Mouse (Mus musculus): ENCODE data around the gene Sfmbt2. TPM values are rescaled to one million over a fixed set of nuclear protein-coding genes. Genes with fewer than 3 reads are reported as not detected.
A peak's percentile ranks its signal among the peaks of the same experiment; 100 is the strongest.

Sfmbt2 gene
- polyA plus RNA-seq, 1 experiment from 2014 or later: 3.7 TPM

GRCm38 (mm10) chr2:10350266-10350810 is 20.0 kb upstream of the Sfmbt2 start:
- H3K27ac ChIP-seq (replicated peaks): no peak overlapping the region
- H3K4me3 ChIP-seq (replicated peaks): no peak overlapping the region
- H3K4me1 ChIP-seq: no peaks in the 10 kb centered on the region
- no peaks in the 10 kb centered on the region for H3K9me3 ChIP-seq (replicated peaks)
- WGBS: 21% methylated on average over 4 of the region's 4 CpGs
- no peaks in the 10 kb centered on the region for H3K27me3 ChIP-seq
- no peaks in the 10 kb centered on the region for H3K36me3 ChIP-seq
- no peak overlapping the region for H3K4me2 ChIP-seq (replicated peaks)
- H3K9ac ChIP-seq: no peak overlapping the region
- no peak for ATAC-seq (ENCODE audit: insufficient number of reproducible peaks, low FRiP score, low TSS enrichment, low read depth)

GRCm38 (mm10) chr2:10351125-10351524 is 19.2 kb upstream of the Sfmbt2 start:
- H3K27me3 ChIP-seq: no peaks in the 10 kb centered on the region
- no peaks in the 10 kb centered on the region for H3K9me3 ChIP-seq (replicated peaks)
- no peak overlapping the region for H3K4me3 ChIP-seq (replicated peaks)
- no peak overlapping the region for H3K9ac ChIP-seq
- no peaks in the 10 kb centered on the region for H3K36me3 ChIP-seq
- H3K4me2 ChIP-seq (replicated peaks): no peak overlapping the region
- H3K4me1 ChIP-seq: no peaks in the 10 kb centered on the region
- no peak overlapping the region for H3K27ac ChIP-seq (replicated peaks)
- ATAC-seq (ENCODE audit: insufficient number of reproducible peaks, low FRiP score, low TSS enrichment, low read depth): no peak
- WGBS: 63% methylated on average over 1 of the region's 1 CpGs

GRCm38 (mm10) chr2:10352887-10353286 is 17.4 kb upstream of the Sfmbt2 start:
- no peak overlapping the region for H3K9ac ChIP-seq
- no peaks in the 10 kb centered on the region; the same call in 1 of the 2 replicates for H3K27me3 ChIP-seq
- no peak overlapping the region for H3K4me2 ChIP-seq (replicated peaks)
- ATAC-seq (ENCODE audit: insufficient number of reproducible peaks, low FRiP score, low TSS enrichment, low read depth): no peak
- no peaks in the 10 kb centered on the region for H3K9me3 ChIP-seq (replicated peaks)
- H3K4me1 ChIP-seq: no peaks in the 10 kb centered on the region
- 68% methylated on average over 3 of the region's 3 CpGs for WGBS
- no peak overlapping the region for H3K27ac ChIP-seq (replicated peaks)
- H3K36me3 ChIP-seq: no peaks in the 10 kb centered on the region
- H3K4me3 ChIP-seq (replicated peaks): no peak overlapping the region

- no peak overlapping the region for H3K27ac ChIP-seq (replicated peaks)
- H3K4me2 ChIP-seq (replicated peaks): no peak overlapping the region
- 53% methylated on average over 4 of the region's 4 CpGs for WGBS
Observed at GRCm38 (mm10) chr2:10353889-10354288, 16.4 kb upstream of the Sfmbt2 start.

GRCm38 (mm10) chr2:10359861-10360260 is 10.4 kb upstream of the Sfmbt2 start:
- Histone ChIP-seq H3K27me3 (no peaks in the 10 kb centered on the region; the same call in 1 of the 2 replicates), H3K9me3 (replicated peaks) (no peaks in the 10 kb centered on the region)
- WGBS: 74% methylated on average over 2 of the region's 2 CpGs

More at GRCm38 (mm10) chr2:10353889-10354288, 16.4 kb upstream of the Sfmbt2 start:
- Histone ChIP-seq H3K4me3 (replicated peaks) (no peak overlapping the region), H3K9me3 (replicated peaks) (no peaks in the 10 kb centered on the region), H3K36me3 (no peaks in the 10 kb centered on the region), H3K27me3 (no peaks in the 10 kb centered on the region; the same call in 1 of the 2 replicates), H3K4me1 (no peaks in the 10 kb centered on the region), H3K9ac (no peak overlapping the region)
- ATAC-seq (ENCODE audit: insufficient number of reproducible peaks, low FRiP score, low TSS enrichment, low read depth): no peak

GRCm38 (mm10) chr2:10365081-10365480 is 5.2 kb upstream of the Sfmbt2 start:
- H3K4me2 ChIP-seq (replicated peaks): no peak overlapping the region
- no peak overlapping the region for H3K27ac ChIP-seq (replicated peaks)
- H3K27me3 ChIP-seq: peaks cover 28% of the 10 kb centered on the region
- no peaks in the 10 kb centered on the region for H3K36me3 ChIP-seq
- H3K9ac ChIP-seq: no peak overlapping the region
- no peak overlapping the region for H3K4me3 ChIP-seq (replicated peaks)
- whole genome bisulfite sequencing: 92% methylated on average over 6 of the region's 6 CpGs
- H3K9me3 ChIP-seq (replicated peaks): no peaks in the 10 kb centered on the region
- no peaks in the 10 kb centered on the region for H3K4me1 ChIP-seq
- no peak for ATAC-seq (ENCODE audit: insufficient number of reproducible peaks, low FRiP score, low TSS enrichment, low read depth)

More at GRCm38 (mm10) chr2:10359861-10360260, 10.4 kb upstream of the Sfmbt2 start:
- H3K4me1 ChIP-seq: no peaks in the 10 kb centered on the region
- no peak overlapping the region for H3K9ac ChIP-seq
- no peaks in the 10 kb centered on the region for H3K36me3 ChIP-seq
- no peak overlapping the region for H3K4me3 ChIP-seq (replicated peaks)
- H3K4me2 ChIP-seq (replicated peaks): no peak overlapping the region
- no peak overlapping the region for H3K27ac ChIP-seq (replicated peaks)
- ATAC-seq (ENCODE audit: insufficient number of reproducible peaks, low FRiP score, low TSS enrichment, low read depth): no peak

GRCm38 (mm10) chr2:10366284-10366683 is 4.0 kb upstream of the Sfmbt2 start:
- Histone ChIP-seq H3K4me2 (replicated peaks) (no peak overlapping the region), H3K27ac (replicated peaks) (no peak overlapping the region), H3K9ac (no peak overlapping the region), H3K27me3 (peaks cover 40% of the 10 kb centered on the region), H3K9me3 (replicated peaks) (no peaks in the 10 kb centered on the region), H3K36me3 (no peaks in the 10 kb centered on the region), H3K4me3 (replicated peaks) (no peak overlapping the region), H3K4me1 (peaks cover 4% of the 10 kb centered on the region; the same call in 1 of the 2 replicates)
- WGBS: 18% methylated on average over 2 of the region's 2 CpGs
- ATAC-seq (ENCODE audit: insufficient number of reproducible peaks, low FRiP score, low TSS enrichment, low read depth): no peak

- H3K4me2 ChIP-seq (replicated peaks): no peak overlapping the region
- no peak overlapping the region for H3K27ac ChIP-seq (replicated peaks)
- no peak overlapping the region for H3K4me3 ChIP-seq (replicated peaks)
- ATAC-seq (ENCODE audit: insufficient number of reproducible peaks, low FRiP score, low TSS enrichment, low read depth): no peak
- no peaks in the 10 kb centered on the region for H3K9me3 ChIP-seq (replicated peaks)
- peaks cover 23% of the 10 kb centered on the region for H3K4me1 ChIP-seq
- peaks cover 60% of the 10 kb centered on the region for H3K27me3 ChIP-seq
- 2% methylated on average over 8 of the region's 8 CpGs for WGBS
- H3K9ac ChIP-seq: no peak overlapping the region
- H3K36me3 ChIP-seq: no peaks in the 10 kb centered on the region
Observed at GRCm38 (mm10) chr2:10369676-10370075, 634 bp upstream of the Sfmbt2 start.

GRCm38 (mm10) chr2:10370687-10371458 is 563 bp downstream of the Sfmbt2 start:
- ATAC-seq (ENCODE audit: insufficient number of reproducible peaks, low FRiP score, low TSS enrichment, low read depth): no peak
- Histone ChIP-seq H3K4me2 (replicated peaks) (no peak overlapping the region), H3K4me1 (peaks cover 33% of the 10 kb centered on the region), H3K27me3 (peaks cover 71% of the 10 kb centered on the region), H3K4me3 (replicated peaks) (peak overlapping the region; percentile 16), H3K9me3 (replicated peaks) (no peaks in the 10 kb centered on the region), H3K27ac (replicated peaks) (no peak overlapping the region), H3K9ac (no peak overlapping the region), H3K36me3 (no peaks in the 10 kb centered on the region)
- WGBS: 1% methylated on average over 26 of the region's 26 CpGs

GRCm38 (mm10) chr2:10371459-10371817 is 1.1 kb downstream of the Sfmbt2 start:
- H3K4me2 ChIP-seq (replicated peaks): peak overlapping the region; percentile 92; the same call in 1 of the 2 replicates
- H3K27me3 ChIP-seq: peaks cover 76% of the 10 kb centered on the region
- no peak overlapping the region for H3K9ac ChIP-seq
- H3K4me1 ChIP-seq: peaks cover 33% of the 10 kb centered on the region
- H3K4me3 ChIP-seq (replicated peaks): peak overlapping the region; percentile 16
- WGBS: 3% methylated on average over 16 of the region's 16 CpGs
- ATAC-seq (ENCODE audit: insufficient number of reproducible peaks, low FRiP score, low TSS enrichment, low read depth): no peak
- H3K27ac ChIP-seq (replicated peaks): no peak overlapping the region
- no peaks in the 10 kb centered on the region for H3K36me3 ChIP-seq
- H3K9me3 ChIP-seq (replicated peaks): no peaks in the 10 kb centered on the region

GRCm38 (mm10) chr2:10371899-10372298 is 1.6 kb downstream of the Sfmbt2 start:
- 0 out of 2 replicates have a peak, but pooled peaks have one; percentile 6 for ATAC-seq (ENCODE audit: insufficient number of reproducible peaks, low FRiP score, low TSS enrichment, low read depth)
- H3K27me3 ChIP-seq: peaks cover 71% of the 10 kb centered on the region
- H3K36me3 ChIP-seq: no peaks in the 10 kb centered on the region
- 1% methylated on average over 13 of the region's 18 CpGs for WGBS
- H3K9ac ChIP-seq: no peak overlapping the region
- peaks cover 33% of the 10 kb centered on the region for H3K4me1 ChIP-seq
- H3K9me3 ChIP-seq (replicated peaks): no peaks in the 10 kb centered on the region
- peak overlapping the region; percentile 65 for H3K4me3 ChIP-seq (replicated peaks)
- peak overlapping the region; percentile 92 for H3K4me2 ChIP-seq (replicated peaks)
- no peak overlapping the region for H3K27ac ChIP-seq (replicated peaks)

Data from embryonic facial prominence, embryonic 15.5 days (tissue).